Comparison of ENCODE assay signal across 39 mouse cellular contexts in genomic region chr10:78583939-78584338, GRCm38 (mm10). TPM values are rescaled to one million over a fixed set of nuclear protein-coding genes. Genes with fewer than 3 reads are reported as not detected.
"Had no signal": no experiment of that assay in that cellular context is flagged by ENCODE, and none has a peak within 500 bp of the region (broad histone marks: within the 10 kb centered on the region; RNA-seq: fewer than 3 reads in every experiment).

No protein-coding gene starts in this region.

- H3K4me3 ChIP-seq: gastrocnemius, adult 2 months; heart, embryonic 13.5 days; heart, embryonic 15.5 days; hindbrain, embryonic 10.5 days; hindbrain, embryonic 12.5 days; kidney, embryonic 15.5 days; limb, embryonic 13.5 days; limb, embryonic 15.5 days; liver, embryonic 12.5 days had no signal

- H3K4me2 ChIP-seq: heart, embryonic 13.5 days; heart, embryonic 15.5 days; hindbrain, embryonic 12.5 days; hindbrain, embryonic 14.5 days; kidney, embryonic 15.5 days; limb, embryonic 13.5 days; limb, embryonic 15.5 days; liver, embryonic 12.5 days had no signal

- H3K9me3 ChIP-seq: heart, embryonic 13.5 days; heart, embryonic 15.5 days; hindbrain, embryonic 10.5 days; hindbrain, embryonic 12.5 days; kidney, embryonic 15.5 days; limb, embryonic 13.5 days; limb, embryonic 15.5 days; liver, embryonic 12.5 days had no signal

- DNase-seq: gastrocnemius, adult 2 months; gastrocnemius, postnatal 10 days; gastrocnemius, postnatal 25 days; heart, postnatal 14 days; heart, postnatal 36 days; kidney, adult 11 months; kidney, adult 2 months; kidney, adult 9 months; kidney, postnatal 14 days; kidney, postnatal 36 days; layer of hippocampus, adult 9-11 months; layer of hippocampus, postnatal 36 days; left cerebral cortex, postnatal 4 days had no signal

- H3K4me1 ChIP-seq: heart, embryonic 13.5 days; heart, embryonic 15.5 days; hindbrain, embryonic 10.5 days; hindbrain, embryonic 12.5 days; kidney, embryonic 15.5 days; limb, embryonic 13.5 days; limb, embryonic 15.5 days; liver, embryonic 12.5 days had no signal

- ATAC-seq: hindbrain, embryonic 16.5 days; intestine, embryonic 16.5 days; liver, embryonic 12.5 days had no signal

- H3K27me3 ChIP-seq: heart, embryonic 13.5 days; heart, embryonic 15.5 days; hindbrain, embryonic 12.5 days; kidney, embryonic 15.5 days; limb, embryonic 13.5 days; limb, embryonic 15.5 days; liver, embryonic 12.5 days had no signal

- H3K9ac ChIP-seq: heart, embryonic 13.5 days; heart, embryonic 15.5 days; hindbrain, embryonic 12.5 days; hindbrain, embryonic 14.5 days; kidney, embryonic 15.5 days; limb, embryonic 13.5 days; limb, embryonic 15.5 days; liver, embryonic 12.5 days had no signal

- H3K27ac ChIP-seq: gastrocnemius, adult 2 months; heart, embryonic 13.5 days; heart, embryonic 15.5 days; hindbrain, embryonic 10.5 days; hindbrain, embryonic 12.5 days; hindbrain, embryonic 14.5 days; kidney, embryonic 15.5 days; kidney, postnatal 0 days; limb, embryonic 13.5 days; limb, embryonic 15.5 days; liver, embryonic 12.5 days had no signal

RNA-seq across cellular contexts. Expression of gene Olfr1357, which starts 33.9 kb away (rescaled TPM):
- total RNA-seq: gastrocnemius, adult 2 months; gastrocnemius, postnatal 10 days; gastrocnemius, postnatal 25 days; gastrocnemius, postnatal 4 days; granulocyte monocyte progenitor cell, adult 5-6 weeks; heart, postnatal 14 days; heart, postnatal 36 days; layer of hippocampus, adult 18-20 months; layer of hippocampus, adult 8-10 months; layer of hippocampus, postnatal 14 days; layer of hippocampus, postnatal 36 days; left cerebral cortex, adult 18-20 months; left cerebral cortex, adult 8-10 months; left cerebral cortex, postnatal 10 days; left cerebral cortex, postnatal 25 days; left cerebral cortex, postnatal 4 days; liver, adult 2 months had no signal
- polyA plus RNA-seq: heart, embryonic 13.5 days; heart, embryonic 15.5 days; heart, postnatal 0 days; hindbrain, embryonic 10.5 days; hindbrain, embryonic 12.5 days; hindbrain, embryonic 14.5 days; hindbrain, embryonic 16.5 days; intestine, embryonic 14.5 days; intestine, embryonic 16.5 days; kidney, adult 2 months; kidney, embryonic 15.5 days; kidney, postnatal 0 days; large intestine, adult 2 months; limb, embryonic 11.5 days; limb, embryonic 13.5 days; limb, embryonic 15.5 days; liver, adult 2 months; liver, embryonic 12.5 days had no signal
